Mouse (Mus musculus) kidney, adult 2 months (tissue): Measurements from ENCODE around the gene Abhd16a. TPM values are rescaled to one million over a fixed set of nuclear protein-coding genes. Genes with fewer than 3 reads are reported as not detected.

Source experiments
- DNase-seq: peaks from one replicate; pipeline ENCODE4 v3.0.0; 2021
- H3K27ac ChIP-seq: fragments of 200-500 bp; 2 replicates; pipeline ENCODE4 v1.5.1; 2012; ENCODE audit warnings: low read depth, low read length, control low read depth, inconsistent platforms; ENCODE audit not compliant: insufficient read depth
- H3K27me3 ChIP-seq: fragments of 200-500 bp; replicated peaks from 2 replicates; pipeline ENCODE4 v1.6.1; 2012; ENCODE audit warnings: mild to moderate bottlenecking, moderate library complexity, low read length, inconsistent platforms; ENCODE audit not compliant: control insufficient read depth, insufficient read depth
- H3K36me3 ChIP-seq: fragments of 200-500 bp; 2 replicates; pipeline ENCODE4 v1.6.1; 2012; ENCODE audit warnings: mild to moderate bottlenecking, moderate library complexity, low read length, inconsistent platforms; ENCODE audit not compliant: control insufficient read depth, insufficient read depth
- H3K4me1 ChIP-seq: fragments of 200-500 bp; 2 replicates; pipeline ENCODE4 v1.6.1; 2011; ENCODE audit warnings: low read length; ENCODE audit not compliant: control insufficient read depth, insufficient read depth
- H3K4me3 ChIP-seq: fragments of 200-500 bp; 2 replicates; pipeline ENCODE4 v1.5.1; 2011; ENCODE audit warnings: mild to moderate bottlenecking, low read depth, low read length, control low read depth; ENCODE audit not compliant: insufficient read depth
- CTCF ChIP-seq: fragments of 200-500 bp; conservative IDR thresholded peaks from 2 replicates; pipeline ENCODE4 v1.5.1; 2011; ENCODE audit warnings: low read depth, mild to moderate bottlenecking, control low read depth, low read length, moderate library complexity, mixed read lengths; ENCODE audit not compliant: insufficient read depth, insufficient read length
- POLR2A ChIP-seq: fragments of 200-500 bp; IDR thresholded peaks from one replicate; pipeline ENCODE4 v1.6.1; 2011; ENCODE audit warnings: low read depth, low read length, control low read depth
- WGBS: fragments of 180-500 bp; shearing (Covaris S2); methylation state at CpG from one replicate; pipeline ENCODE4 v1.1.7; 2018; 5-methylcytosine and 5-hydroxymethylcytosine counted together
- polyA plus RNA-seq: library from polyadenylated mRNA; depleted of rRNA; stranded (reverse); fragments of >200 nt; gene quantifications from 2 replicates; pipeline ENCODE4 v1.2.3, GENCODE M21; 2012

Gene Abhd16a
- polyA plus RNA-seq, 1 experiment: 156 TPM

DNA sequence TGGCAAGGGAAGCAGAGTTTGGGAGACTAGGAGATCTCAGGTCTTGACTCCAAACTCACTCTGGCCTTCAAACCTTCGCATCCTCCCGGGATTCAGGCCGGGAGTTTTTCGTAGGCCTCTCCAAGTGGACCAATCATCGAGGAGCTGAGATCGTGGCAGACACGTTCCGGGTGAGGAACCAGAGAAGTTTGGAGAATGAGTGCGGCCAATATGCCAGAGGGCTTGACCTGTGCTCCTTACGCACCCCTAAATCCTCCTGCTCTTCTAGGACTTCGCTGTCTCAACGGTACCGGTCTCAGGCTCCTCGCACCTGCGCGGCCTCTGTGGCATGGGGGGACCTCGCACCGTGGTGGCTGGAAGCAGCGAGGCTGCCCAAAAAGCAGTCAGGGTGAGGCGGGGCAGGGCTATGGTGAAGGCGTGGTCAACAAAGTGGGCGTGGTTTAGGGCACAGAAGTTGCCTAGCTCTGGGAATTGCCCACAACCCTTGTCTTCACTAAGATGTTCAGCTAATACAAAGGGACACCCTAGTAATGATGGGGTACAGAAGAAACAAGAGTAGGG lies 28.2 kb upstream of the Abhd16a start:
- DNase-seq: peak; percentile 24
- 59% methylated on average over 22 of the region's 22 CpGs for WGBS
- Histone ChIP-seq H3K27ac (no peak overlapping the region), H3K27me3 (no peaks in the 10 kb centered on the region), H3K4me3 (no peak overlapping the region), H3K4me1 (peaks cover 6% of the 10 kb centered on the region; the same call in 1 of the 2 replicates), H3K36me3 (no peaks in the 10 kb centered on the region)
- TF ChIP-seq CTCF (no peak), POLR2A (no peak)

- H3K36me3 ChIP-seq: no peaks in the 10 kb centered on the region
- no peak overlapping the region for H3K27ac ChIP-seq
- no peak for TF ChIP-seq CTCF
- TF ChIP-seq POLR2A: no peak
- H3K4me1 ChIP-seq: peaks cover 6% of the 10 kb centered on the region; the same call in 1 of the 2 replicates
- WGBS: 81% methylated on average over 8 of the region's 8 CpGs
- no peak for DNase-seq
- H3K4me3 ChIP-seq: no peak overlapping the region
- H3K27me3 ChIP-seq: no peaks in the 10 kb centered on the region
Observed at GRCm38 (mm10) chr17:35061299-35061698, 27.8 kb upstream of the Abhd16a start.

DNA sequence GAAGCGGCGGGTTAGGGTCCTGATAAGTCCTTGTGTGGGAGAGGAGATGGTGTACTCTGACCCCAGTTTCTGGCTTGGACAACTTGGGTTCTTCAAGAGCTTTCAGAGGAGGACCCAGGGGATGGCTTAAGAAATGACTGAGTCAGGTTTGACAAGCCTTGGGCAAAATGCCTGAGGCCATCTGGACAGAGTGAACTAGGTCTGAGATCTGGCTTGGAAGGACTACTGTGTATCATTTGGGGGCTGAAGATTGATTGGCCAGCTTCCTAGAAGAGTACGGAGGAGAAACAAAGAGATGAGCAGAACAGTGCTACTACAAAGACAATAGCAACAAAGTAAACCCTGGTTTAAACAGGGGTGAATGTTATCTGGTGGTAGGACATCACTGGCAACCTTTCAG lies 25.6 kb upstream of the Abhd16a start:
- DNase-seq: no peak
- Histone ChIP-seq H3K36me3 (no peaks in the 10 kb centered on the region), H3K27ac (no peak overlapping the region), H3K27me3 (no peaks in the 10 kb centered on the region), H3K4me1 (no peaks in the 10 kb centered on the region; the same call in 1 of the 2 replicates), H3K4me3 (no peak overlapping the region)
- TF ChIP-seq POLR2A (no peak), CTCF (no peak)
- 86% methylated on average over 3 of the region's 3 CpGs for WGBS

DNA sequence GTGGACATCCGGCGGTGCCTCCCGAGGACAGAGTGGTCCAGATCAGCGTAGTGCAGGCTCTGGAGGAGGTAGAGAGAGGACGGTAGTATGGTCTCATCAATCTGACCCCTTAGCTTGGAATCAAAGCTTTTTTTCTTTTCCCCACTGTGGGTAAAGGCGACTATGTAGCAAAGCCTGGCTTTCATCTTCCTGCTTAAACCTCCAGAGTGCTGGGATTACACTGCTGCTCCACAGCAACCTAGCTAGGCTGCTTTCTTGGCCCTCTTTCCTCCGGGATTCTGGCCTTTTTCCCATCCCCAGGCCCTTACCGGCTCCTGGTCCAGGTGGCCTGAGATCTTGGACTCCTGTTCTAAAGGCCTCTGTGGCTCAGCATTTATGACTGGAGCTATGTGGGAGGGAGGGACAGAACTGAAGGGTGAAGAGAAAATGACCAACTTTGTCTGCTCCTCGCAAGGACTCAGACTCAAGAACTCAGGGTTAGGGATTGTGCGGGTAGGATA lies 24.6 kb upstream of the Abhd16a start:
- H3K27me3 ChIP-seq: no peaks in the 10 kb centered on the region
- H3K4me1 ChIP-seq: no peaks in the 10 kb centered on the region; the same call in 1 of the 2 replicates
- H3K36me3 ChIP-seq: no peaks in the 10 kb centered on the region
- TF ChIP-seq CTCF (no peak), POLR2A (no peak)
- DNase-seq: peak; percentile 18
- 43% methylated on average over 10 of the region's 10 CpGs for WGBS
- H3K4me3 ChIP-seq: peak overlapping the region; percentile 4; the same call in 1 of the 2 replicates
- peak overlapping the region; percentile 65 for H3K27ac ChIP-seq

- peak; percentile 83 for DNase-seq
- H3K27ac ChIP-seq: peak within 1 kb of the TSS; percentile 65
- peak within 1 kb of the TSS; percentile 47 for H3K4me3 ChIP-seq
- no peaks in the 10 kb centered on the region for H3K36me3 ChIP-seq
- H3K27me3 ChIP-seq: no peaks in the 10 kb centered on the region
- no peaks in the 10 kb centered on the region; the same call in 1 of the 2 replicates for H3K4me1 ChIP-seq
- WGBS: 9% methylated on average over 48 of the region's 48 CpGs
- TF ChIP-seq POLR2A (no peak), CTCF (no peak)
Observed at GRCm38 (mm10) chr17:35064951-35065947, 23.8 kb upstream of the Abhd16a start, which contains the start of gene Ly6g6c. TSS of gene Ly6g6c (plus strand) at chr17:35065388.

DNA sequence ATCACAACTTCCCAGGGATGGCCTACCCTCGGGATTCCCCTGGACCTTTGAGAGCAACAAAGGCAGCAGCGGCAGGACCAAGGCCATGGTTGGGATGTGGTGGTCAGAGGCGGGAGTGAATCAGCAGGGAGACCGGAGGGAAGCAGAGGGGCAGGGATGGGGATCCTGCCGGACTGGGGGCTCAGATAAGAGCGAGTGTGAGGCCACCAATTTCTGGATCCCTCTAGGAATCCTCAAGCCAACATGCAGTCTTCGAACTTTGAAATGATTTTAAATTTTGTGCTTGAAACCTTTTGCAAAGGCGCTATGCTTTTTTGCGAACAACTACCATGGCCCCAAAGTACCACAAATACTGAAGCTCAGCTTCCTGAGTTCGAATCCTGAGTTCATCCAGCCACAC lies 23.0 kb upstream of the Abhd16a start, which contains the start of gene Mpig6b:
Gene Mpig6b, minus strand, starts transcription at position 101 of the 400 bp plus-strand sequence.
- H3K4me1 ChIP-seq: no peaks in the 10 kb centered on the region; the same call in 1 of the 2 replicates
- no peak for DNase-seq
- no peaks in the 10 kb centered on the region for H3K36me3 ChIP-seq
- TF ChIP-seq CTCF (no peak), POLR2A (no peak)
- WGBS: 76% methylated on average over 10 of the region's 10 CpGs
- H3K27ac ChIP-seq: peak within 1 kb of the TSS; percentile 57
- H3K27me3 ChIP-seq: no peaks in the 10 kb centered on the region
- H3K4me3 ChIP-seq: peak within 1 kb of the TSS; percentile 47

- 76% methylated on average over 17 of the region's 17 CpGs for WGBS
- DNase-seq: no peak
Observed at GRCm38 (mm10) chr17:35068213-35068914, 20.7 kb upstream of the Abhd16a start.

More at GRCm38 (mm10) chr17:35068213-35068914, 20.7 kb upstream of the Abhd16a start:
- no peaks in the 10 kb centered on the region for H3K36me3 ChIP-seq
- H3K4me1 ChIP-seq: no peaks in the 10 kb centered on the region; the same call in 1 of the 2 replicates
- no peaks in the 10 kb centered on the region for H3K27me3 ChIP-seq
- H3K4me3 ChIP-seq: no peak overlapping the region
- TF ChIP-seq CTCF (no peak), POLR2A (no peak)
- no peak overlapping the region for H3K27ac ChIP-seq
